Mouse (Mus musculus) testis, adult 2 months (tissue): ENCODE results near the gene Hoxa7. TPM values are rescaled to one million over a fixed set of nuclear protein-coding genes. Genes with fewer than 3 reads are reported as not detected.

Experiments
- H3K27ac ChIP-seq: fragments of 200-500 bp; 2 replicates; pipeline ENCODE4 v1.5.1; 2012; ENCODE audit warnings: low read depth, low read length; ENCODE audit not compliant: control insufficient read depth, insufficient read depth
- H3K27me3 ChIP-seq: fragments of 200-500 bp; 2 replicates; pipeline ENCODE4 v1.6.1; 2012; ENCODE audit warnings: mild to moderate bottlenecking, low read length, moderate library complexity; ENCODE audit not compliant: control insufficient read depth, insufficient read depth
- H3K36me3 ChIP-seq: fragments of 200-500 bp; 2 replicates; pipeline ENCODE4 v1.6.1; 2012; ENCODE audit warnings: mild to moderate bottlenecking, low read length; ENCODE audit not compliant: control insufficient read depth, insufficient read depth
- H3K4me1 ChIP-seq: fragments of 200-500 bp; 2 replicates; pipeline ENCODE4 v1.6.1; 2012; ENCODE audit warnings: low read length; ENCODE audit not compliant: control insufficient read depth, insufficient read depth
- H3K4me3 ChIP-seq: fragments of 200-500 bp; 2 replicates; pipeline ENCODE4 v1.5.1; 2012; ENCODE audit warnings: low read depth, mild to moderate bottlenecking, low read length, moderate library complexity, mixed read lengths; ENCODE audit not compliant: control insufficient read depth
- CTCF ChIP-seq: fragments of 200-500 bp; IDR thresholded peaks from 2 replicates; pipeline ENCODE4 v1.5.1; 2012; ENCODE audit warnings: low read depth, mild to moderate bottlenecking, inconsistent platforms, low read length, moderate library complexity; ENCODE audit not compliant: control insufficient read depth, insufficient read depth, insufficient replicate concordance
- POLR2A ChIP-seq: fragments of 200-500 bp; IDR thresholded peaks from 2 replicates; pipeline ENCODE4 v1.6.1; 2012; ENCODE audit warnings: low read depth, mild to moderate bottlenecking, inconsistent platforms, low read length, moderate library complexity; ENCODE audit not compliant: control insufficient read depth
- polyA plus RNA-seq: library from polyadenylated mRNA; depleted of rRNA; stranded (reverse); fragments of >200 nt; gene quantifications from 2 replicates; pipeline ENCODE4 v1.2.3, GENCODE M21; 2012; rRNA removed

The Hoxa7 gene
- polyA plus RNA-seq: 0.48 and 0.72 TPM in 2 replicates

DNA sequence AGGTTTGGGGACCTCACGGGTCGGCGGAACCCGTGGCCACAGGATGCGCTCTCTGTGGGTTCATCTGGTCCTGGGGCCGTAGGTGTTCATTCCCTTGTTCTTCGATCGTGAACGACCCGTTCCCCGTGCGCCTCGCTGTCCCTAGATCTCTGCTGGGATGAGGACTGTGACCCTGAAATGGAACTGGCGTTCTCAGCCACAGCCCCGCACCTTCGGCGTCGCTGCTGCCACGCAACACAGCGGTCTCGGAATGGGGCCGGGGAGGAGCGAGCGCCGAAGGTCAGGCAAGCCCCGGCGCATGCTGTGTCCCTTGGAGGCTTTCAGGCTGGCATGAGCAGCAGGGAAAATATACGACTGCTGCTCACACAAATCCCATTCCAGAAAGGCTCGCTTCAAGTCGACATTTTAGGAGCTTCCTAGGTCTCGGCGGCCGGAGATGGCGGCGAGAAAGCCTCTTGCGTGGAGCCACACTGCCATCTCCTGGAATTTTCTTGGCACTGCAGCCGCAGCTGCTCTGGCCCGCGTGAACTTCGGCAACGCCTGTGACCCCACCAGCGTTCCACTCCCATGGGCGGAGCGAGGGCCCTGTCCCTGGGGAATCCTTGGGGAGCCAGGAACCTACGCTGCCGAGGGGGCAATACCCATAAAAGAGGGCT lies at the start of gene Hoxa7:
Gene Hoxa7, minus strand, starts transcription at position 518 of the 656 bp plus-strand sequence.
- peaks cover 21% of the 10 kb centered on the region for H3K27me3 ChIP-seq
- H3K36me3 ChIP-seq: no peaks in the 10 kb centered on the region
- TF ChIP-seq POLR2A (no peak), CTCF (peak; percentile 96)
- peak within 1 kb of the TSS; percentile 27; the same call in 1 of the 2 replicates for H3K27ac ChIP-seq
- peaks cover 28% of the 10 kb centered on the region for H3K4me1 ChIP-seq
- peak within 1 kb of the TSS; percentile 89 for H3K4me3 ChIP-seq

DNA sequence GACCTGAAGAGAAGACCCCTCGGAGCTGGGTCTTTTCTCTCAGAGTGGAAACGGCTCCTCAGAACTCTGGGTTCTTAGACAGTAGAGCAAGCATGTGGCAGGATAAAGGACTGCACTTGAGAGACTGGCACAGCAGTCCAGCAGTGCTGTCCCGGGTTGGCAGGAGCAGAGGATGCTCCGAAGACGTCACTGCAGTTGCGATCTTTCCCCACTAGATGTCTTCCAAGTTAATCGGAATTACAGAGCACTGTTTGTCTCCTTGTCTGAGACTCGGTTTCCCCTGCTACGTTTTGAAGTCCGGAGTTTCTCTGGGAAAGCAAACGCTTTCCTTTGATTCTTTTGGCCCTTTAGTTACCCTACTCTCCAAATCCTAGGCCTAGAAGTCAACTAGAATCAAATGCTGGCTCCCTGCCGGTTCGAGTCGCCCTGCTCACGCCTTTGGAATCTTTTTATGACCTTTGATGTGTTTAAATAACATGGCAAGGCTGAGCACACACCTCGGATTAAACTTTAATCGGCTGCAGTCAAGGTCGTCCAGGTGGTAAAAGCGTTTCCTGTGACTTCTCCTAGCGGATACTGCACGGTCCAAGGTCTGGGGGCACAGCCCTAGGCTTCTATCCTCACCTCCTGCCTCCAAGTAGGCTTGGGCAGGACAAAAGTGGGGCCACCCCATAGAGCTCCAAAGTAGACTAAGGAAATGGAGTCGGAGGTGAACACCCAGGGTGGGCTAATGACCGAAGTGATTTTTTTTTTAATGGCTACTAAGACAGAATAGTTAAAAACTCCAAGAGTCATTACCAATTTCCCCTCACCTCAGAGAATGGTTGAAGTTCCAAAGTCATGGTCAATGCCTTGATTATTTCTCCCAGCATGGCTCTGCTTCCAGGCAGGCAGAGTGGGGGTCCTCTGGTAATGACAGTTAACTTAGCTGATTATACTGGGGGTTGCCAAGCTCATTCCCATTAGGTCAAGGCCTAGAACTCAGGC lies 49.1 kb upstream of the Hoxa7 start:
- no peaks in the 10 kb centered on the region for H3K36me3 ChIP-seq
- no peak overlapping the region for H3K27ac ChIP-seq
- H3K4me1 ChIP-seq: peaks cover 5% of the 10 kb centered on the region
- H3K4me3 ChIP-seq: no peak overlapping the region
- TF ChIP-seq CTCF (peak; percentile 56; the same call in 1 of the 2 replicates), POLR2A (no peak)
- peaks cover 11% of the 10 kb centered on the region for H3K27me3 ChIP-seq

DNA sequence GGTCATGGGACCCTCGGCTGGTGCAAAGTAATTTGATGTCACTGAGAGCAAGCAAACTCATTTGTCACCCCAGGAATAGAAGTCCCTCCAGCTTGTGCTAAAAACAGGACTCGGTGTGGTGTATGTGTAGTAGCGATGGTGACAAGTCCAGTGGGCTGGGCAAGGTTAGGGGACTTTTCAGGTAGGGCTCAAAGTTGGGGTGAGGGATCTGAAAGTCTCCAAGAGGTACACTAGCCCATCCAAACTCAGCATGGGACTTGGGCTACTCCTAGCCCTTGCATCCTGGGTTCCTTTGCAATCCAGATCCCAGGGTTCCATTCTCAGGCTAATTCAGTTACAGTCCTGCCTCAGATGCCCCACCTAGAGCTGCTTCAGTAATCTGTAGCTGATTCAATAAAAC lies 47.1 kb upstream of the Hoxa7 start:
- Histone ChIP-seq H3K27ac (no peak overlapping the region), H3K4me1 (peaks cover 5% of the 10 kb centered on the region), H3K36me3 (no peaks in the 10 kb centered on the region), H3K4me3 (no peak overlapping the region), H3K27me3 (peaks cover 7% of the 10 kb centered on the region)
- TF ChIP-seq CTCF (no peak), POLR2A (no peak)

DNA sequence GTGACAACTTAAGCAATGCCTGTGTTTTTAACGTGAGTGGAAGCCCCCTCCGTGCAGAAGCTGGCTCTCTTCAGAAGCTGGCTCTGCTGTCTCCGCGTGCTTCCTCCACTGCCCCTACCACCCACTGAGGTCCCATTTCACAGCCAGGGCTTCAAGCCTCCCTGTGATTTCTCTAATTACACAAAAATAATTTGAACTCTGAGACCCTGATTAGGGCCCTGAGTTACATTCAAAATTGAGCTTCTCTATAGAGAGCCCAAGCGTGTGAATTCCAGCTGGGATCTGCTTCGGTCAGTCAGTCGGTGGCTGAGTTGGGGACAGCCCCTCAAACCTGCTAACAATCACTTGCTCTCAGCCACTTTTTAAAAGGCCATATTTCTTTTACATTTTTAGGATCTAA lies 46.7 kb upstream of the Hoxa7 start:
- H3K36me3 ChIP-seq: no peaks in the 10 kb centered on the region
- TF ChIP-seq POLR2A (no peak), CTCF (no peak)
- peaks cover 2% of the 10 kb centered on the region for H3K4me1 ChIP-seq
- H3K27me3 ChIP-seq: peaks cover 7% of the 10 kb centered on the region
- H3K27ac ChIP-seq: no peak overlapping the region
- no peak overlapping the region for H3K4me3 ChIP-seq

DNA sequence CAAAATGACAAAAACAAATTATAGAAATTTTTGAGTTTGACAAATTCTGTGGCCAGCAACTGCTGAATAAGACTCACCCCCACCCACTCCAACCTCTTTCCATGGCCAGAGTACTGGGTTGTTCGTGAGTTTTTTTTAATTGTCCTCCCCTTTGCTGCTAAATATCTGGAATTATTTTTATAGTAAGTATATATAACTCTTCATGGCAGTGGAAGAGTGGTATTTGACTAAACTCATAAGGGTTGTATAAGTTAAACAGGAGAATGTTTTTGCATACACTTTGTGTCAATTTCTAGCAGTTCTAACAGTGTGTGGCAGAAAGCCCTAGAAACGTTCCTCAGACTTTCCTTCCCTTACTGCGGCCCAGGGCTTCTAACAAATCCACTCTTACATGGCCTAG lies 46.0 kb upstream of the Hoxa7 start:
- no peak for TF ChIP-seq POLR2A
- TF ChIP-seq CTCF: no peak
- Histone ChIP-seq H3K4me1 (peaks cover 2% of the 10 kb centered on the region), H3K27me3 (peaks cover 12% of the 10 kb centered on the region), H3K4me3 (no peak overlapping the region), H3K27ac (no peak overlapping the region), H3K36me3 (no peaks in the 10 kb centered on the region)

DNA sequence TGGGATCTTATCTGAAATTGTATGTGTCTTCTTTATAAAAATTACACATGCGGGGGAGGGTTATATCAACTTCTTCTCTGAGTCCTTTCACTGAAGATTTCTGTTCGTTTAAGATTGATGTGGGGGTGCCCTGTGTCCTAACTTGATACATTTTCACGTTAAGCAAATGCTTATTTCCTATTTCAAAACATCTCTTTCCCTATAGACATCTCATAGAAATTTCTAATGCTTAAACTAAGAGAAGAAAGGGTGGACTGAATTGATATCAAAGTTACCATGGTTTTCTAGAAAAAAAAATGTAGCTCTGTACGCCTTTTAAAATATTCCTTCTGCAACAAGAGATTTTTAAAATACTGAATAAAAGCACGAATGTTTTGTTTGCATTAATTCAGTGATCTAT lies 45.6 kb upstream of the Hoxa7 start:
- no peaks in the 10 kb centered on the region for H3K36me3 ChIP-seq
- peaks cover 2% of the 10 kb centered on the region for H3K4me1 ChIP-seq
- no peak overlapping the region for H3K4me3 ChIP-seq
- TF ChIP-seq CTCF: no peak
- TF ChIP-seq POLR2A: no peak
- peaks cover 14% of the 10 kb centered on the region for H3K27me3 ChIP-seq
- no peak overlapping the region for H3K27ac ChIP-seq

DNA sequence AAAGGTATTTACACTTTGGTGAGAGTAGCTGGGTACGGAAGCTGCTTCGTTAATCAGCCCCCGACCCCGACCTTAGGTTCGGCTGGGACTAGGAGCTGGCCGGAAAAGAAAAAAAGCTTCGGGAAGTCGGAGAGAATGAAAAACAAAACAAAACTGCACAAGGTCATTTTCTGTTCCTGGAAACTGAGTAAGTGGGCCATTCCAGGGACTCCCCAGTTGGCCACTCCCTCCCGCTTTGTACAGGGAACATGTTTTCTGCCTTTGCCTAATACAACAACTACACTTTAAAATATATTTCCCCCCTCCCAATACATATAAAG lies 45.0 kb upstream of the Hoxa7 start:
- H3K36me3 ChIP-seq: no peaks in the 10 kb centered on the region
- TF ChIP-seq POLR2A (no peak), CTCF (no peak)
- peaks cover 2% of the 10 kb centered on the region for H3K4me1 ChIP-seq
- H3K4me3 ChIP-seq: no peak overlapping the region
- peaks cover 14% of the 10 kb centered on the region for H3K27me3 ChIP-seq
- H3K27ac ChIP-seq: no peak overlapping the region
